Mouse (Mus musculus): ENCODE data around the gene Tent4b.

- TF ChIP-seq CTCF (IDR thresholded peaks at IDR 0.05; ENCODE audit: low read depth) (no peak), EP300 (IDR thresholded peaks at IDR 0.05; ENCODE audit: low read depth) (no peak)
These were observed 7.0 kb downstream of the Tent4b start for GRCm38 (mm10) chr8:88206016-88206415.
